Mouse (Mus musculus) v-Abl transformed pro-B cells (cell line): ENCODE data around the gene Leprot.

ENCODE experiments used
- in situ Hi-C, 2 experiments: fragments of 400-800 bp; cut with MboI; formaldehyde crosslinking; loops; one replicate each; pipeline ENCODE4 v1.15.1; 2025; ENCODE audit not compliant: unreplicated experiment in 2 of 2

The Leprot gene

DNA sequence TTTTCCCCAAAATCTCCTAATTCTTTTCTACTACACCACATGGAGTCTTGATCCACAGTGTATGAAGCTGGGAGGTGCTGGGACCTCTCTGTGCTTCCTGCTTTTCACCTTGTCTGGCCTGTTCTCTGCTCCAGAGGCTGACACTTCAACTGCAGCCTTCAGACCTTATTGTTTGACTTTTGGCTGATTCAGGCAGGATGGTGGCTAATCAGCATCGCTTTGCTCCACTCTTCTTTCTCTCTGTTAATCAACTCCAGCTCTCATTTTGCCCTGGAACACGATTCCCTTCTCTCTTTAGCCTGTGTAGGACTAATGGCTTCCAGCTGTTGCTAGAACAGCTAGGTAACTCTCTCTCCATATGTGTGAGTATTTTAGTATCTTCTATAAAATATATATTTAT, 59.7 kb downstream of the Leprot start:
- in situ Hi-C loops = no loop called here

DNA sequence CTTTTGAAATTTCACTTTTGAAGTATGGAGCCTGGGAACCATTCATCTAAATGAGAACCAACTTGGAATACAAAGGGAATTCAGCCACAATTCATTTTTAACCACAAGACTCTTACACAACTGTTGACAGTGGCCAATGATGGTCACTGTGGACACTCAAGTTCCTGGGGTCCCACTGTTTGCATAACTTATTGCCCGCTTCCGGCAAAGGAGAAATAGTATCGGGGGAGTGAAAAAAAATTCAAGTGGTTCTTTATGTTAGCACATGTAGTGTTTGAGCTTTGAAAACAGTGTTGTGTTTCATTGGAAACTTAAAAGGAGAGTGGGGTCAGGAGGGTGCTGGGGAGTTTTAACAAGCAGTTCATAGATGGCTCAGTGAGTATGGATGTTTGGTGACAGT, 60.4 kb downstream of the Leprot start:
- in situ Hi-C loops = no loop called here
